Mouse (Mus musculus): ENCODE results near the gene Lama1. TPM values are rescaled to one million over a fixed set of nuclear protein-coding genes. Genes with fewer than 3 reads are reported as not detected.

The Lama1 gene
- polyA plus RNA-seq, 1 experiment, result 1.2 TPM

DNA sequence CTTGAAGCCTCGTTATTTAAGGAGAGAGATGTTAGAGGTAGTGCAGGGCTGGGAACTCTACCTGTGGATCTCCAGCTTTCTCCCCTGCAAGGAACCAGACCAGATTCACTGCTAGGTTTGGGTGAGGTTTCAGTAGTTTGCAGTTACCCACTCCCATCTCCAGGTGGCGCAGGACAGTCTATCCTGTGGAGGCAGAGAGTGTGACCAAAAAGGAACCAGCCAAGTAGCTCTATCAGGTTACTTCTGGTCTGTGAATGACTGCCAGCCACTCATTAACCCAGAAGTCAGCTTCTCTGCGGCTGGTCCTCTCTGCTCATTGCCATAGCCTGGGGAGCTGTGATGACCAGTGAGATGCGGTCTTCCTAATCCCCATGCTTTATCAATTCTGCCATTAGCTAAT is 82.8 kb downstream of the Lama1 start:
- no peak overlapping the region for H3K27ac ChIP-seq (ENCODE audit: insufficient read depth, low read depth, low read length)
- H3K4me1 ChIP-seq (ENCODE audit: control insufficient read depth, insufficient read depth, insufficient read length, low read length), result no peaks in the 10 kb centered on the region
- no peaks in the 10 kb centered on the region for H3K36me3 ChIP-seq (ENCODE audit: control insufficient read depth, insufficient read depth, low read length)
- no peaks in the 10 kb centered on the region for H3K27me3 ChIP-seq (ENCODE audit: control insufficient read depth, insufficient read depth, low read length)
- TF ChIP-seq POLR2A (IDR thresholded peaks at IDR 0.05; ENCODE audit: low read depth, low read length) (no peak), CTCF (IDR thresholded peaks at IDR 0.05; ENCODE audit: extremely low read depth, insufficient read length, insufficient replicate concordance, low read depth, low read length) (no peak)
- 50% methylated on average over 4 of the region's 4 CpGs for WGBS
- H3K4me3 ChIP-seq (ENCODE audit: low read depth, low read length), result no peak overlapping the region

DNA sequence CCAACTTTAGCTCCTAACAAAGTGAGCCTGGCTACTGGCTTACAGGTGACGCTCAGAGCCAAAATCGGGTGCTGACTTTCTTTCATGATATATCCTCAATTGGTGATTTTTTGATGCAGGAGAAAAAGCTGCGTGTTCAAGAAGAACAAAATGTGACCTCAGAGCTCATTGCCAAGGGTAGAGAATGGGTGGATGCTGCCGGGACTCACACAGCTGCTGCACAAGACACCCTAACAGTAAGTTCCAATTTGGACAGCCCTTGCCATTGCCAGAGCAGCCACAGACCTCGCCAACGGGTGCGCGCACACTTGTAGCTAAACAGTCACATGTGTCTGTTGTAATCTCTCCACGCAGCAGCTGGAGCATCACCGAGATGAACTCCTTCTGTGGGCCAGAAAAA is 94.0 kb downstream of the Lama1 start:
- 89% methylated on average over 10 of the region's 10 CpGs for WGBS
- no peaks in the 10 kb centered on the region for H3K36me3 ChIP-seq (ENCODE audit: control insufficient read depth, insufficient read depth, low read length)
- H3K4me3 ChIP-seq (ENCODE audit: low read depth, low read length), result no peak overlapping the region
- H3K4me1 ChIP-seq (ENCODE audit: control insufficient read depth, insufficient read depth, insufficient read length, low read length), result no peaks in the 10 kb centered on the region
- H3K27ac ChIP-seq (ENCODE audit: insufficient read depth, low read depth, low read length), result no peak overlapping the region
- no peaks in the 10 kb centered on the region for H3K27me3 ChIP-seq (ENCODE audit: control insufficient read depth, insufficient read depth, low read length)
- TF ChIP-seq POLR2A (IDR thresholded peaks at IDR 0.05; ENCODE audit: low read depth, low read length), result no peak
- TF ChIP-seq CTCF (IDR thresholded peaks at IDR 0.05; ENCODE audit: extremely low read depth, insufficient read length, insufficient replicate concordance, low read depth, low read length), result no peak

DNA sequence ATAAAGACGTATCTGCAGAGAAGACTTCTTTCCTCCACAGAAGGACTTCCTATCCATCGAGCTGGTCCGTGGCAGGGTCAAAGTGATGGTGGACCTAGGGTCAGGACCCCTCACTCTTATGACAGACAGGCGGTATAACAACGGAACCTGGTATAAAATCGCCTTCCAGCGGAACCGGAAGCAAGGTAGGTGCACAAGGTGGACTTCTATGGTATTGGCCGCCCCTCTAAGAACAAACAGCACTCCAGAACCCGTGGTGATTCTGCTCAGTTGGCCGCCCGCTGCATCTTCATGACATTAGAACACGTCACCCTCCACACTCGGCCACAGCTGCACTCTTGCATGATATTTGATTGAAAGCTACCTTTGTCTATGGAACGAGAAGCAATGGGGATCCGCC is 112.1 kb downstream of the Lama1 start:
- no peak overlapping the region for H3K4me3 ChIP-seq (ENCODE audit: low read depth, low read length)
- H3K27me3 ChIP-seq (ENCODE audit: control insufficient read depth, insufficient read depth, low read length), result no peaks in the 10 kb centered on the region
- no peaks in the 10 kb centered on the region for H3K36me3 ChIP-seq (ENCODE audit: control insufficient read depth, insufficient read depth, low read length)
- TF ChIP-seq CTCF (IDR thresholded peaks at IDR 0.05; ENCODE audit: extremely low read depth, insufficient read length, insufficient replicate concordance, low read depth, low read length) (no peak), POLR2A (IDR thresholded peaks at IDR 0.05; ENCODE audit: low read depth, low read length) (no peak)
- no peak overlapping the region for H3K27ac ChIP-seq (ENCODE audit: insufficient read depth, low read depth, low read length)
- WGBS, result 92% methylated on average over 16 of the region's 16 CpGs
- H3K4me1 ChIP-seq (ENCODE audit: control insufficient read depth, insufficient read depth, insufficient read length, low read length), result no peaks in the 10 kb centered on the region

DNA sequence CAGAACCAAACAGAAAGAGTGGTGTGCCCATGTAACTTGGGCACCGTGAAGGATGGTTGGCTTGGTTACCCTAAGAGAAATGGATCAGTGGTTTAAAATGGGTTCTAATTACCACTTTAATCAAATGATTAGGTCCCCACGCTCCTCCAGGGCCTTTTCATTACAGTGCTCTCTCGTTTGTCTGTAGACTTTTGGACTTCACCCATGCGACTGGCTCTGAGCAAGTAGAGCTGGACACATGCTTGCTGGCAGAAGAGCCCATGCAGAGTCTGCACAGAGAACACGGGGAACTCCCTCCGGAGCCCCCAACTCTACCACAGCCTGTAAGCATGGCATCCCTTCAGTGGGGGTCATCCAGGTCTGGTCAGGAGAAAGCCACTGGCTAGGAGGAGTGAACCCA is 116.6 kb downstream of the Lama1 start:
- no peak for TF ChIP-seq CTCF (IDR thresholded peaks at IDR 0.05; ENCODE audit: extremely low read depth, insufficient read length, insufficient replicate concordance, low read depth, low read length)
- TF ChIP-seq POLR2A (IDR thresholded peaks at IDR 0.05; ENCODE audit: low read depth, low read length), result no peak
- 86% methylated on average over 6 of the region's 6 CpGs for WGBS
- H3K27ac ChIP-seq (ENCODE audit: insufficient read depth, low read depth, low read length), result no peak overlapping the region
- no peak overlapping the region for H3K4me3 ChIP-seq (ENCODE audit: low read depth, low read length)
- no peaks in the 10 kb centered on the region for H3K27me3 ChIP-seq (ENCODE audit: control insufficient read depth, insufficient read depth, low read length)
- no peaks in the 10 kb centered on the region for H3K36me3 ChIP-seq (ENCODE audit: control insufficient read depth, insufficient read depth, low read length)
- H3K4me1 ChIP-seq (ENCODE audit: control insufficient read depth, insufficient read depth, insufficient read length, low read length), result no peaks in the 10 kb centered on the region

DNA sequence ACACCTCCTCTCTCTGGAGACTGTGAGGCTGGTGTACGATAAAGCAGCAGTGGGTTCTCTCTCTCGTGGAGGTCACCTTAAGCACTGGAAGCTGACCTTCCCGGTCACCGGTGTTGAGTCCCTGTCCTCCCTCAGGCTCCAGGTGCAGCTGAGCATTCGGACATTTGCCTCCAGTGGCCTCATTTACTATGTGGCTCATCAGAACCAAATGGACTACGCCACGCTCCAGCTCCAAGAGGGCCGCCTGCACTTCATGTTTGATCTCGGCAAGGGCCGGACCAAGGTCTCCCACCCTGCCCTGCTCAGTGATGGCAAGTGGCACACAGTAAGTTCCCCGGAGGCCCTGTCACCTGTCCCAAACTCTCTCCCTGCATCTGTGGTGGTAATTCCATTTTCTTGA is 118.7 kb downstream of the Lama1 start:
- TF ChIP-seq CTCF (IDR thresholded peaks at IDR 0.05; ENCODE audit: extremely low read depth, insufficient read length, insufficient replicate concordance, low read depth, low read length) (no peak), POLR2A (IDR thresholded peaks at IDR 0.05; ENCODE audit: low read depth, low read length) (no peak)
- H3K4me1 ChIP-seq (ENCODE audit: control insufficient read depth, insufficient read depth, insufficient read length, low read length), result no peaks in the 10 kb centered on the region
- H3K27ac ChIP-seq (ENCODE audit: insufficient read depth, low read depth, low read length), result no peak overlapping the region
- no peaks in the 10 kb centered on the region for H3K27me3 ChIP-seq (ENCODE audit: control insufficient read depth, insufficient read depth, low read length)
- no peak overlapping the region for H3K4me3 ChIP-seq (ENCODE audit: low read depth, low read length)
- WGBS, result 93% methylated on average over 11 of the region's 11 CpGs
- H3K36me3 ChIP-seq (ENCODE audit: control insufficient read depth, insufficient read depth, low read length), result no peaks in the 10 kb centered on the region

DNA sequence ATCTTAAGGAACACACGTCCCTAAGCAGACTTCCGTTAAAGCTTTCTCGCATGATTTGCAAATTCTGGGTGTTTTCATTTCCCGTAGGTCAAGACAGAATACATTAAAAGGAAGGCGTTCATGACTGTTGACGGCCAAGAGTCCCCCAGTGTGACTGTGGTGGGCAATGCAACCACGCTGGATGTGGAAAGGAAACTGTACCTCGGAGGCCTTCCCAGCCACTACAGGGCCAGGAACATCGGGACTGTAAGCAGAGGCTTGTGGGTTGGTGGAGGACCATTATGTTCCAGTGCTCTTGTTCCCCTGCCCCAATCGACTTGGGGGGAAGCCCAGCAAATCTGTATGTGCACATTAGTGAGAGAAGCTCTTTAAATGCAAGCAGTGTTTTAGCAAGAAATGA is 119.9 kb downstream of the Lama1 start:
- no peak overlapping the region for H3K4me3 ChIP-seq (ENCODE audit: low read depth, low read length)
- no peaks in the 10 kb centered on the region for H3K4me1 ChIP-seq (ENCODE audit: control insufficient read depth, insufficient read depth, insufficient read length, low read length)
- TF ChIP-seq POLR2A (IDR thresholded peaks at IDR 0.05; ENCODE audit: low read depth, low read length), result no peak
- no peak for TF ChIP-seq CTCF (IDR thresholded peaks at IDR 0.05; ENCODE audit: extremely low read depth, insufficient read length, insufficient replicate concordance, low read depth, low read length)
- H3K27me3 ChIP-seq (ENCODE audit: control insufficient read depth, insufficient read depth, low read length), result no peaks in the 10 kb centered on the region
- no peak overlapping the region for H3K27ac ChIP-seq (ENCODE audit: insufficient read depth, low read depth, low read length)
- WGBS, result 91% methylated on average over 10 of the region's 10 CpGs
- H3K36me3 ChIP-seq (ENCODE audit: control insufficient read depth, insufficient read depth, low read length), result no peaks in the 10 kb centered on the region

DNA sequence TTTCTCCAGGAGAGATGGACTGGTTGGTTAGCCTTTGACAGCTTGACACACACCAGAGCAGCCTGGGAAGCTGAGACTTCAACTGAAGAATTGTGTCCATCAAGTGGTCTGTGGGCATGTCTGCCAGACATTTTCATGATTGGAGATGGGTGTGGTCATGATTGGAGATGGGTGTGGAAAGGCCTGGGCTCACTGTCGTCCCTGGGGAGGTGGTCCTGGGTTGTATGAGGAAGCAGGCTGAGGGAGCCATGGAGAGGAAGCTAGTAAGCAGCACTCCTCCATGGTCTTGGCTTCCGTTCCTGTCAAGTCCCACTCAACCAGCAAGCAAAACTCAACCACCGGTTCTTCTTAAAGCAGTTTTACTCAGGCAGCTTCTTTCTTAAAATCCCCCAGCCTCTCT is 130.4 kb downstream of the Lama1 start:
- 86% methylated on average over 3 of the region's 3 CpGs for whole genome bisulfite sequencing
- TF ChIP-seq POLR2A (IDR thresholded peaks at IDR 0.05; ENCODE audit: low read depth, low read length), result no peak
- no peak for TF ChIP-seq CTCF (IDR thresholded peaks at IDR 0.05; ENCODE audit: extremely low read depth, insufficient read length, insufficient replicate concordance, low read depth, low read length)
- Histone ChIP-seq H3K36me3 (ENCODE audit: control insufficient read depth, insufficient read depth, low read length) (no peaks in the 10 kb centered on the region), H3K4me1 (ENCODE audit: control insufficient read depth, insufficient read depth, insufficient read length, low read length) (no peaks in the 10 kb centered on the region), H3K27ac (ENCODE audit: insufficient read depth, low read depth, low read length) (no peak overlapping the region), H3K27me3 (ENCODE audit: control insufficient read depth, insufficient read depth, low read length) (no peaks in the 10 kb centered on the region), H3K4me3 (ENCODE audit: low read depth, low read length) (no peak overlapping the region)

Data from small intestine, adult 2 months (tissue).